Mouse (Mus musculus): ENCODE results near the gene Fbln2.

- TF ChIP-seq CTCF (conservative IDR thresholded peaks at IDR 0.05; ENCODE audit: insufficient read depth, insufficient read length, low read depth, low read length) (no peak), POLR2A (IDR thresholded peaks at IDR 0.05; ENCODE audit: low read depth, low read length) (no peak)
Observed at GRCm38 (mm10) chr6:91210852-91211251, 1.4 kb upstream of the Fbln2 start.
